Mouse (Mus musculus): ENCODE measurements around the gene Tsn. TPM values are rescaled to one million over a fixed set of nuclear protein-coding genes. Genes with fewer than 3 reads are reported as not detected.
A peak's percentile ranks its signal among the peaks of the same experiment; 100 is the strongest.

Gene Tsn
- polyA plus RNA-seq (2011; ENCODE audit: insufficient read depth, insufficient read length, low read depth, missing spikeins) = 88.0 and 90.4 TPM in 2 replicates

GRCm38 (mm10) chr1:118311622-118312326 lies at the start of gene Tsn:
TSS of gene Tsn (minus strand) at chr1:118311739.
- Histone ChIP-seq H3K4me3 (ENCODE audit: low read depth, low read length) (peak within 1 kb of the TSS; percentile 93), H3K36me3 (ENCODE audit: control insufficient read depth, insufficient read depth, low read length, poor library complexity, severe bottlenecking) (peaks cover 12% of the 10 kb centered on the region), H3K9ac (ENCODE audit: low read depth, poor library complexity, severe bottlenecking) (peak within 1 kb of the TSS; percentile 89), H3K27ac (ENCODE audit: insufficient read depth, low read length) (peak within 1 kb of the TSS; percentile 47), H3K4me1 (ENCODE audit: control insufficient read depth, insufficient read depth, low read length) (no peaks in the 10 kb centered on the region), H3K27me3 (ENCODE audit: control insufficient read depth, insufficient read depth, low read length, poor library complexity, severe bottlenecking) (no peaks in the 10 kb centered on the region), H3K9me3 (replicated peaks; ENCODE audit: control insufficient read depth, insufficient read depth, low read length, poor library complexity, severe bottlenecking) (no peaks in the 10 kb centered on the region)
- TF ChIP-seq EP300 (IDR thresholded peaks at IDR 0.05; ENCODE audit: insufficient read depth, low read depth, low read length) (no peak), POLR2A (IDR thresholded peaks at IDR 0.05; ENCODE audit: insufficient read depth, low read length) (no peak), CTCF (IDR thresholded peaks at IDR 0.05; ENCODE audit: low read depth, low read length) (no peak)

GRCm38 (mm10) chr1:118359071-118359761 lies 47.7 kb upstream of the Tsn start:
- Histone ChIP-seq H3K9me3 (replicated peaks; ENCODE audit: control insufficient read depth, insufficient read depth, low read length, poor library complexity, severe bottlenecking) (no peaks in the 10 kb centered on the region), H3K36me3 (ENCODE audit: control insufficient read depth, insufficient read depth, low read length, poor library complexity, severe bottlenecking) (no peaks in the 10 kb centered on the region), H3K9ac (ENCODE audit: low read depth, poor library complexity, severe bottlenecking) (no peak overlapping the region), H3K27ac (ENCODE audit: insufficient read depth, low read length) (no peak overlapping the region), H3K4me1 (ENCODE audit: control insufficient read depth, insufficient read depth, low read length) (peaks cover 2% of the 10 kb centered on the region), H3K27me3 (ENCODE audit: control insufficient read depth, insufficient read depth, low read length, poor library complexity, severe bottlenecking) (no peaks in the 10 kb centered on the region; the same call in 1 of the 2 replicates), H3K4me3 (ENCODE audit: low read depth, low read length) (no peak overlapping the region)
- no peak for TF ChIP-seq CTCF (IDR thresholded peaks at IDR 0.05; ENCODE audit: low read depth, low read length)
- TF ChIP-seq EP300 (IDR thresholded peaks at IDR 0.05; ENCODE audit: insufficient read depth, low read depth, low read length) = no peak
- no peak for TF ChIP-seq POLR2A (IDR thresholded peaks at IDR 0.05; ENCODE audit: insufficient read depth, low read length)

GRCm38 (mm10) chr1:118349922-118350321 lies 38.4 kb upstream of the Tsn start:
- no peak overlapping the region for H3K4me3 ChIP-seq (ENCODE audit: low read depth, low read length)
- TF ChIP-seq EP300 (IDR thresholded peaks at IDR 0.05; ENCODE audit: insufficient read depth, low read depth, low read length) (no peak), CTCF (IDR thresholded peaks at IDR 0.05; ENCODE audit: low read depth, low read length) (no peak), POLR2A (IDR thresholded peaks at IDR 0.05; ENCODE audit: insufficient read depth, low read length) (no peak)
- H3K27me3 ChIP-seq (ENCODE audit: control insufficient read depth, insufficient read depth, low read length, poor library complexity, severe bottlenecking) = no peaks in the 10 kb centered on the region
- H3K27ac ChIP-seq (ENCODE audit: insufficient read depth, low read length) = no peak overlapping the region
- no peaks in the 10 kb centered on the region for H3K9me3 ChIP-seq (replicated peaks; ENCODE audit: control insufficient read depth, insufficient read depth, low read length, poor library complexity, severe bottlenecking)
- H3K4me1 ChIP-seq (ENCODE audit: control insufficient read depth, insufficient read depth, low read length) = peaks cover under 1% of the 10 kb centered on the region
- H3K36me3 ChIP-seq (ENCODE audit: control insufficient read depth, insufficient read depth, low read length, poor library complexity, severe bottlenecking) = no peaks in the 10 kb centered on the region
- no peak overlapping the region for H3K9ac ChIP-seq (ENCODE audit: low read depth, poor library complexity, severe bottlenecking)

GRCm38 (mm10) chr1:118343649-118344435 lies 32.3 kb upstream of the Tsn start:
- no peaks in the 10 kb centered on the region for H3K36me3 ChIP-seq (ENCODE audit: control insufficient read depth, insufficient read depth, low read length, poor library complexity, severe bottlenecking)
- no peaks in the 10 kb centered on the region for H3K27me3 ChIP-seq (ENCODE audit: control insufficient read depth, insufficient read depth, low read length, poor library complexity, severe bottlenecking)
- no peak overlapping the region for H3K4me3 ChIP-seq (ENCODE audit: low read depth, low read length)
- H3K27ac ChIP-seq (ENCODE audit: insufficient read depth, low read length) = peak overlapping the region; percentile 41
- H3K4me1 ChIP-seq (ENCODE audit: control insufficient read depth, insufficient read depth, low read length) = peaks cover 7% of the 10 kb centered on the region
- no peaks in the 10 kb centered on the region for H3K9me3 ChIP-seq (replicated peaks; ENCODE audit: control insufficient read depth, insufficient read depth, low read length, poor library complexity, severe bottlenecking)
- H3K9ac ChIP-seq (ENCODE audit: low read depth, poor library complexity, severe bottlenecking) = no peak overlapping the region
- TF ChIP-seq EP300 (IDR thresholded peaks at IDR 0.05; ENCODE audit: insufficient read depth, low read depth, low read length) (peak; percentile 71), CTCF (IDR thresholded peaks at IDR 0.05; ENCODE audit: low read depth, low read length) (no peak), POLR2A (IDR thresholded peaks at IDR 0.05; ENCODE audit: insufficient read depth, low read length) (no peak)

- Histone ChIP-seq H3K27me3 (ENCODE audit: control insufficient read depth, insufficient read depth, low read length, poor library complexity, severe bottlenecking) (no peaks in the 10 kb centered on the region), H3K27ac (ENCODE audit: insufficient read depth, low read length) (no peak overlapping the region), H3K9ac (ENCODE audit: low read depth, poor library complexity, severe bottlenecking) (no peak overlapping the region), H3K36me3 (ENCODE audit: control insufficient read depth, insufficient read depth, low read length, poor library complexity, severe bottlenecking) (peaks cover 13% of the 10 kb centered on the region), H3K4me3 (ENCODE audit: low read depth, low read length) (no peak overlapping the region), H3K4me1 (ENCODE audit: control insufficient read depth, insufficient read depth, low read length) (no peaks in the 10 kb centered on the region), H3K9me3 (replicated peaks; ENCODE audit: control insufficient read depth, insufficient read depth, low read length, poor library complexity, severe bottlenecking) (no peaks in the 10 kb centered on the region)
- TF ChIP-seq EP300 (IDR thresholded peaks at IDR 0.05; ENCODE audit: insufficient read depth, low read depth, low read length) (no peak), CTCF (IDR thresholded peaks at IDR 0.05; ENCODE audit: low read depth, low read length) (no peak), POLR2A (IDR thresholded peaks at IDR 0.05; ENCODE audit: insufficient read depth, low read length) (no peak)
Observed at GRCm38 (mm10) chr1:118337921-118338320, 26.4 kb upstream of the Tsn start.

Measured in ES-Bruce4 (cell line).